Mouse (Mus musculus): Measurements from ENCODE around the gene Timm50.
A peak's percentile ranks its signal among the peaks of the same experiment; 100 is the strongest.

GRCm38 (mm10) chr7:28269355-28269754, 42.5 kb downstream of the Timm50 start:
- 0 out of 2 replicates have a peak, but pooled peaks have one; percentile 11 for TF ChIP-seq CTCF (IDR thresholded peaks at IDR 0.05; ENCODE audit: borderline replicate concordance, insufficient read depth, low read length)
- TF ChIP-seq POLR2A (IDR thresholded peaks at IDR 0.05; ENCODE audit: low read depth, low read length), result no peak

All from embryonic fibroblast, embryonic 13.5 days (primary cell).